Mouse (Mus musculus) layer of hippocampus, postnatal 10 days (tissue): ENCODE data around the gene Gltp. TPM values are rescaled to one million over a fixed set of nuclear protein-coding genes. Genes with fewer than 3 reads are reported as not detected.

Experiments used
- DNase-seq, 2 experiments: peaks; one replicate each; pipeline ENCODE4 v3.0.0; 2021; ENCODE audit warnings: low spot score in 2 of 2
- long read RNA-seq: library from polyadenylated mRNA; stranded (forward); transcript quantifications from one replicate; pipeline ENCODE4 v2.0.0, GENCODE M21; 2023
- total RNA-seq, 2 experiments: library from RNA; stranded (reverse); gene quantifications; 2 replicates each; pipeline ENCODE4 v1.2.3; 2021

Gene Gltp
- 10 to 100 TPM; 25.4 to 26.7 TPM for total RNA-seq
- long read RNA-seq, transcript Gltp-201 (5 exons, 1,762 nt): major isoform, 82 of 87 reads
- long read RNA-seq, partial matches to known transcripts: 2 of 87 reads
- long read RNA-seq, other reads (novel, unspliced or antisense): 3 of 87 reads

GRCm38 (mm10) chr5:114690633-114691567 lies at the start of gene Gltp:
Gene Gltp, minus strand, starts transcription at chr5:114690984.
- DNase-seq: peak; percentile 89 to 96

- DNase-seq: peak in 1 of 2 experiments; percentile 40
Observed at GRCm38 (mm10) chr5:114738707-114739241, 48.0 kb upstream of the Gltp start.

- DNase-seq: peak in 1 of 2 experiments; percentile 54
Observed at GRCm38 (mm10) chr5:114737090-114737887, 46.5 kb upstream of the Gltp start.

- DNase-seq: no peak
Observed at GRCm38 (mm10) chr5:114733606-114734005, 42.8 kb upstream of the Gltp start.

- DNase-seq: no peak
Observed at GRCm38 (mm10) chr5:114731969-114732368, 41.2 kb upstream of the Gltp start.

GRCm38 (mm10) chr5:114731498-114731897 lies 40.7 kb upstream of the Gltp start:
- no peak for DNase-seq

- DNase-seq: no peak
Observed at GRCm38 (mm10) chr5:114730129-114730528, 39.3 kb upstream of the Gltp start.

- DNase-seq: no peak
Observed at GRCm38 (mm10) chr5:114728160-114728559, 37.4 kb upstream of the Gltp start.

GRCm38 (mm10) chr5:114722846-114723245 lies 32.1 kb upstream of the Gltp start:
- DNase-seq: no peak

- DNase-seq: no peak
Observed at GRCm38 (mm10) chr5:114721969-114722368, 31.2 kb upstream of the Gltp start.

GRCm38 (mm10) chr5:114720784-114721183 lies 30.0 kb upstream of the Gltp start:
- no peak for DNase-seq

GRCm38 (mm10) chr5:114719928-114720270 lies 29.1 kb upstream of the Gltp start:
- no peak for DNase-seq

- DNase-seq: no peak
Observed at GRCm38 (mm10) chr5:114719003-114719927, 28.5 kb upstream of the Gltp start.

GRCm38 (mm10) chr5:114718483-114718882 lies 27.7 kb upstream of the Gltp start:
- peak in 1 of 2 experiments; percentile 28 for DNase-seq

GRCm38 (mm10) chr5:114717937-114718336 lies 27.2 kb upstream of the Gltp start:
- no peak for DNase-seq

- DNase-seq: no peak
Observed at GRCm38 (mm10) chr5:114717292-114717691, 26.5 kb upstream of the Gltp start.

GRCm38 (mm10) chr5:114714551-114714950 lies 23.8 kb upstream of the Gltp start:
- DNase-seq: no peak

GRCm38 (mm10) chr5:114709357-114709756 lies 18.6 kb upstream of the Gltp start:
- no peak for DNase-seq

GRCm38 (mm10) chr5:114708491-114708890 lies 17.7 kb upstream of the Gltp start:
- no peak for DNase-seq

- peak; percentile 97 for DNase-seq
Observed at GRCm38 (mm10) chr5:114707265-114708068, 16.7 kb upstream of the Gltp start, which contains the start of gene Tchp. Gene Tchp, plus strand, starts transcription at chr5:114707760.
